14 mouse cellular contexts compared by ENCODE assay signal in the genomic region with DNA sequence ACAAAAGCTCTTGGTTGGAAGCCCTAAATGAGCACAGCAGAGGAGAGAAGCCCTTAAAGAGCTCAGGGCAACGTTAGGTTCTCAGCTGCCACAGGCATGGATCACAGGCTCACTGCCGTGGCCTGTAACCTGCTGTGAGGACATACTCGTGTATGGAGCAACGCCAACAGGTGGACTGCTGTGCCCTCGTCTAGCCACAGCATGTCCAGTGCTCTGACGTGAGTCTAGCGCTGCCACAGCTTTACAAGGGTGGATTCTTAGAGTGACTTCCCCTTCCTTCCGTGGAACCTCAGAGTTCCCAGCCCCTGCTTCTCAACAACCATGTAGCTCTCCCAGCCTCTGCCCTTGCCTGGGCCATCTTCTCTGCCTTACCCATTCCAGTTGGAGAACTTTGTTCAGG. TPM values are rescaled to one million over a fixed set of nuclear protein-coding genes. Genes with fewer than 3 reads are reported as not detected.
A peak's percentile ranks its signal among the peaks of the same experiment; 100 is the strongest.
DNase-seq lines count a peak whose midpoint lies in the region; ATAC-seq and TF ChIP-seq lines count a peak whose summit lies in the region.
"Had no signal": no experiment of that assay in that cellular context is flagged by ENCODE, and none has a peak within 500 bp of the region (broad histone marks: within the 10 kb centered on the region; RNA-seq: fewer than 3 reads in every experiment).

No protein-coding gene starts in this region.

- no peak for ATAC-seq in kidney, postnatal 0 days (replicated peaks; ENCODE audit: low FRiP score, low read depth)
- ATAC-seq in kidney, embryonic 15.5 days (replicated peaks; ENCODE audit: low FRiP score) = no peak
- no peak for ATAC-seq in intestine, embryonic 15.5 days
- ATAC-seq in lung, embryonic 16.5 days (ENCODE audit: low read depth) = no peak
- peak; percentile 26; the same call in 1 of the 2 replicates for ATAC-seq in neutrophil, adult 5-6 weeks (ENCODE audit: extremely low read depth, insufficient number of reproducible peaks, low FRiP score, poor library complexity, severe bottlenecking)
- ATAC-seq in kidney, embryonic 16.5 days (ENCODE audit: low FRiP score, low TSS enrichment) = no peak
- ATAC-seq: activated CD4-positive, CD25-positive, alpha-beta regulatory T cell, adult 4 months; CD4-positive, CD25-positive, alpha-beta regulatory T cell, adult 4 months had no signal

- H3K36me3 ChIP-seq in kidney, postnatal 0 days (ENCODE audit: insufficient read depth, low read length) = peaks cover 10% of the 10 kb centered on the region; the same call in 1 of the 2 replicates
- H3K36me3 ChIP-seq in kidney, embryonic 15.5 days = peaks cover 33% of the 10 kb centered on the region
- peaks cover 2% of the 10 kb centered on the region; the same call in 1 of the 2 replicates for H3K36me3 ChIP-seq in intestine, embryonic 15.5 days
- H3K36me3 ChIP-seq in lung, embryonic 16.5 days (ENCODE audit: control insufficient read depth, insufficient read depth, low read length) = no peaks in the 10 kb centered on the region
- H3K36me3 ChIP-seq in kidney, embryonic 16.5 days (ENCODE audit: insufficient read depth, low read length) = no peaks in the 10 kb centered on the region; the same call in none of the 2 replicates

- H3K9ac ChIP-seq in kidney, postnatal 0 days (ENCODE audit: low read depth, low read length) = no peak overlapping the region
- H3K9ac ChIP-seq in kidney, embryonic 15.5 days = no peak overlapping the region
- H3K9ac ChIP-seq in intestine, embryonic 15.5 days = no peak overlapping the region
- no peak overlapping the region for H3K9ac ChIP-seq in lung, embryonic 16.5 days (ENCODE audit: low read length)
- no peak overlapping the region for H3K9ac ChIP-seq in kidney, embryonic 16.5 days (replicated peaks; ENCODE audit: low read length)
- H3K9ac ChIP-seq: midbrain, embryonic 12.5 days had no signal

- DNase-seq in kidney, postnatal 0 days (ENCODE audit: low spot score) = no peak
- no peak for DNase-seq in adrenal gland, adult 18-20 months (ENCODE audit: low spot score in 2 of 2)
- DNase-seq: cerebellum, adult 8-10 months; kidney, adult 11 months; right cerebral cortex, postnatal 25 days; thymus, postnatal 25 days had no signal

- H3K4me2 ChIP-seq in kidney, postnatal 0 days (ENCODE audit: low read length) = no peak overlapping the region
- no peak overlapping the region for H3K4me2 ChIP-seq in kidney, embryonic 15.5 days
- no peak overlapping the region for H3K4me2 ChIP-seq in intestine, embryonic 15.5 days (replicated peaks)
- H3K4me2 ChIP-seq in lung, embryonic 16.5 days (ENCODE audit: low read depth, low read length) = no peak overlapping the region
- no peak overlapping the region for H3K4me2 ChIP-seq in kidney, embryonic 16.5 days (replicated peaks; ENCODE audit: low read depth, low read length)
- H3K4me2 ChIP-seq: midbrain, embryonic 12.5 days had no signal

- no peak for TF ChIP-seq CTCF in kidney, postnatal 0 days (IDR thresholded peaks at IDR 0.05; ENCODE audit: low read depth)

- no peaks in the 10 kb centered on the region for H3K27me3 ChIP-seq in kidney, postnatal 0 days (ENCODE audit: insufficient read depth, low read length)
- no peaks in the 10 kb centered on the region for H3K27me3 ChIP-seq in kidney, embryonic 15.5 days
- no peaks in the 10 kb centered on the region for H3K27me3 ChIP-seq in intestine, embryonic 15.5 days (replicated peaks)
- H3K27me3 ChIP-seq in lung, embryonic 16.5 days (ENCODE audit: control insufficient read depth, insufficient read depth, low read depth, low read length) = no peaks in the 10 kb centered on the region
- H3K27me3 ChIP-seq in kidney, embryonic 16.5 days (ENCODE audit: insufficient read depth, low read length) = no peaks in the 10 kb centered on the region
- H3K27me3 ChIP-seq: midbrain, embryonic 12.5 days had no signal

- peaks cover 13% of the 10 kb centered on the region; the same call in 1 of the 2 replicates for H3K4me1 ChIP-seq in kidney, postnatal 0 days (replicated peaks; ENCODE audit: insufficient read depth, low read length)
- H3K4me1 ChIP-seq in kidney, embryonic 15.5 days = peaks cover 9% of the 10 kb centered on the region; the same call in 1 of the 2 replicates
- peaks cover 30% of the 10 kb centered on the region for H3K4me1 ChIP-seq in intestine, embryonic 15.5 days (replicated peaks)
- H3K4me1 ChIP-seq in lung, embryonic 16.5 days (replicated peaks; ENCODE audit: control insufficient read depth, insufficient read depth, low read length) = peaks cover 36% of the 10 kb centered on the region
- 0 out of 2 replicates have a peak, but pooled peaks cover 4% of the 10 kb centered on the region for H3K4me1 ChIP-seq in kidney, embryonic 16.5 days (ENCODE audit: insufficient read depth, low read length)
- H3K4me1 ChIP-seq: midbrain, embryonic 12.5 days had no signal

- H3K4me3 ChIP-seq in kidney, postnatal 0 days (replicated peaks; ENCODE audit: low read depth, low read length) = no peak overlapping the region
- H3K4me3 ChIP-seq in kidney, embryonic 15.5 days (replicated peaks) = no peak overlapping the region
- no peak overlapping the region for H3K4me3 ChIP-seq in intestine, embryonic 15.5 days (replicated peaks)
- H3K4me3 ChIP-seq in lung, embryonic 16.5 days (ENCODE audit: low read length) = no peak overlapping the region
- H3K4me3 ChIP-seq in kidney, embryonic 16.5 days (ENCODE audit: low read length) = no peak overlapping the region
- H3K4me3 ChIP-seq: midbrain, embryonic 12.5 days had no signal

- 87% methylated on average over 8 of the region's 8 CpGs for WGBS in kidney, postnatal 0 days
- WGBS in kidney, embryonic 15.5 days = 89% methylated on average over 8 of the region's 8 CpGs
- whole genome bisulfite sequencing in intestine, embryonic 15.5 days = 83% methylated on average over 8 of the region's 8 CpGs
- WGBS in lung, embryonic 16.5 days = 81% methylated on average over 8 of the region's 8 CpGs
- 83% methylated on average over 8 of the region's 8 CpGs for WGBS in kidney, embryonic 16.5 days

- no peaks in the 10 kb centered on the region for H3K9me3 ChIP-seq in kidney, postnatal 0 days (replicated peaks; ENCODE audit: low read length)
- H3K9me3 ChIP-seq in kidney, embryonic 15.5 days (replicated peaks) = no peaks in the 10 kb centered on the region
- H3K9me3 ChIP-seq in intestine, embryonic 15.5 days = no peaks in the 10 kb centered on the region
- H3K9me3 ChIP-seq in lung, embryonic 16.5 days (ENCODE audit: control insufficient read depth, low read length) = no peaks in the 10 kb centered on the region
- H3K9me3 ChIP-seq in kidney, embryonic 16.5 days (ENCODE audit: low read length) = no peaks in the 10 kb centered on the region
- H3K9me3 ChIP-seq: midbrain, embryonic 12.5 days had no signal

- H3K27ac ChIP-seq in kidney, postnatal 0 days = peak overlapping the region; percentile 78; the same call in 1 of the 2 replicates
- no peak overlapping the region for H3K27ac ChIP-seq in kidney, embryonic 15.5 days
- H3K27ac ChIP-seq in intestine, embryonic 15.5 days = peak overlapping the region; percentile 75; the same call in 1 of the 2 replicates
- peak overlapping the region; percentile 1; the same call in 1 of the 2 replicates for H3K27ac ChIP-seq in lung, embryonic 16.5 days (ENCODE audit: low read length)
- H3K27ac ChIP-seq in kidney, embryonic 16.5 days (ENCODE audit: low read length) = no peak overlapping the region; the same call in 1 of the 2 replicates
- H3K27ac ChIP-seq: midbrain, embryonic 12.5 days had no signal

RNA-seq across cellular contexts. Expression of a gene that starts 31.8 kb away (rescaled TPM):
- polyA plus RNA-seq in kidney, postnatal 0 days (2015; fragmentation: Nextera tagmentation; extraction: Ambion mirVana) = 33.7 and 38.7 TPM in 2 replicates
- 16.5 and 22.6 TPM in 2 replicates for polyA plus RNA-seq in kidney, embryonic 15.5 days (2015; fragmentation: Nextera tagmentation; extraction: Ambion mirVana)
- 13.4 and 13.9 TPM in 2 replicates for polyA plus RNA-seq in intestine, embryonic 15.5 days (2015; fragmentation: Nextera tagmentation; extraction: Ambion mirVana)
- polyA plus RNA-seq in lung, embryonic 16.5 days (2015; fragmentation: Nextera tagmentation; extraction: Ambion mirVana) = 11.0 and 13.0 TPM in 2 replicates
- 0.47 and 0.74 TPM in 2 replicates for total RNA-seq in neutrophil, adult 5-6 weeks (2017)
- polyA plus RNA-seq in kidney, embryonic 16.5 days (2015; fragmentation: Nextera tagmentation; extraction: Ambion mirVana) = 32.4 and 34.2 TPM in 2 replicates
- 10 to 100 TPM; 10.4 to 10.7 TPM for total RNA-seq in adrenal gland, adult 18-20 months (2021)

Comparison
In these comparisons a context has a peak if more than half of its experiments do, and no peak if none do; other contexts are left out.
1. H3K27ac ChIP-seq: peak in kidney, postnatal 0 days (single experiment), intestine, embryonic 15.5 days (single experiment) and lung, embryonic 16.5 days (single experiment); none in kidney, embryonic 15.5 days (single experiment) and kidney, embryonic 16.5 days (single experiment).